Mouse (Mus musculus) lung, postnatal 4 days (tissue): ENCODE data around the gene Cd46.

Source experiments
- DNase-seq, 2 experiments: peaks; one replicate each; pipeline ENCODE4 v3.0.0; 2021

Cd46 gene

GRCm38 (mm10) chr1:195092220-195092720 lies at the start of gene Cd46:
TSS of gene Cd46 (minus strand) at chr1:195092249.
- peak; percentile 76 to 86 for DNase-seq

- no peak for DNase-seq
Measured at GRCm38 (mm10) chr1:195132070-195132469, 40.0 kb upstream of the Cd46 start.

GRCm38 (mm10) chr1:195131675-195132015 lies 39.6 kb upstream of the Cd46 start:
- DNase-seq = no peak

GRCm38 (mm10) chr1:195130953-195131674 lies 39.1 kb upstream of the Cd46 start, which contains the start of gene Cr1l:
TSS of gene Cr1l (minus strand) at chr1:195131586.
- peak; percentile 91 to 93 for DNase-seq

GRCm38 (mm10) chr1:195130479-195130878 lies 38.4 kb upstream of the Cd46 start:
- no peak for DNase-seq

DNA sequence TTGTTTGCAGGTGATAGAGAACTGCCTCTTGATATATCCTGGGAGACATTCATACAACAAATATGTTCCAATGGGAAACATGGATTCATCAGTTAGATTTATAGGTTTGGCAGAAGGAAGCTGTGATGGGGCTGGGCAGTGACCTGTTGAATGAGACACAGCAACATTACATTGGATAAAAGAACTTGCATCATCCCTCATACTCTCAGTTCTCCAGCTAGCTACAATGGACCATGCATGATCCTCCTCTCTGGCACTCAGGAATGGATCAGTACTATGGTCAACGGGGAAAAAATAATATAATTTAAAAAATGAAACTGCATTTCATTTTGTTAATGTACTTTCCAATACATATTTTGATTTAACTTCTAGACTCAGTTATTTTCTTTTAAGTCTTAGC lies 37.8 kb upstream of the Cd46 start:
- DNase-seq = no peak

GRCm38 (mm10) chr1:195114414-195114813 lies 22.4 kb upstream of the Cd46 start:
- no peak for DNase-seq

GRCm38 (mm10) chr1:195113621-195114020 lies 21.6 kb upstream of the Cd46 start:
- no peak for DNase-seq

DNA sequence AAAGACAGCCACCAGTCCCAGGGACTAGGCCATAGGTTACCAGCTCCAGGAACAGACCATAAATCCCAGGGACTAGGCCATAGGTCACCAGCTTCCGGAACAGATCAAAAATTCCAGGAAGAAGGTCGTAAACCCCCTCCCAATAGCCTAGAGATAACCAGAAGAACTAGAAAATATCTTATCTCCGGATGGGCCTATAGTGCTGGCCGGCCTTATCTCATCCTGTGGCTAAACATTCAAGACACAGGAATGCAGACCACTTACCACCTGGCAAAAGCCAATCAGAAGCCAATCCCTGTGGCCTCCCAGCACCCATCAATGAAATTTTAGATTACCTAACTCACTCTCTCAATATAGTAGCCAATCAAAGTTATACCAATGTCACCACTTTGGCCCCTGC lies 8.6 kb upstream of the Cd46 start:
- no peak for DNase-seq

- DNase-seq = no peak
Measured at GRCm38 (mm10) chr1:195098004-195098403, 6.0 kb upstream of the Cd46 start.

GRCm38 (mm10) chr1:195091699-195092219 lies 290 bp downstream of the Cd46 start:
- no peak for DNase-seq

GRCm38 (mm10) chr1:195082142-195082541 lies 9.9 kb downstream of the Cd46 start:
- no peak for DNase-seq

- peak in 1 of 2 experiments; percentile 43 for DNase-seq
Measured at GRCm38 (mm10) chr1:195040437-195040836, 51.6 kb downstream of the Cd46 start.

- no peak for DNase-seq
Measured at GRCm38 (mm10) chr1:195038386-195038785, 53.7 kb downstream of the Cd46 start.

DNA sequence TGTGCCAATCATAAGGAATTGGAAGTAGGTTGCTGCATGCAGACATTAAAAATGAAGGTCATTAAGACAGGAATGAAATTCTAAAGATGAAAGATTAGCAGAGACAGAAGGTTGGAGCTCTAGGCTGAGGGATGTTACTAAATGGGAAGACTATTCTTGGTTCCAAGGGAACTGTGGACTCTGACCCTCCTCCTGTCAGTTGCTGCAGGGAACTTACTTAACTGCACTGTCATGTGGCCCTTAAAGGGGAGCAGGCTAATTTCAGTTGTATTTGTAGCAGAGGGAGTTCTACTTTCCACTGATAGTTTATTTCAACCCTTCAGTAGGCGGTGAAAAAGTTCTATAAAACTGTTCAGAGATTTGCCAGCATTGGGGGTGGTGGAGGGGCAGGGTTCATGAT lies 54.1 kb downstream of the Cd46 start:
- no peak for DNase-seq

GRCm38 (mm10) chr1:195037483-195037882 lies 54.6 kb downstream of the Cd46 start:
- DNase-seq = no peak

DNA sequence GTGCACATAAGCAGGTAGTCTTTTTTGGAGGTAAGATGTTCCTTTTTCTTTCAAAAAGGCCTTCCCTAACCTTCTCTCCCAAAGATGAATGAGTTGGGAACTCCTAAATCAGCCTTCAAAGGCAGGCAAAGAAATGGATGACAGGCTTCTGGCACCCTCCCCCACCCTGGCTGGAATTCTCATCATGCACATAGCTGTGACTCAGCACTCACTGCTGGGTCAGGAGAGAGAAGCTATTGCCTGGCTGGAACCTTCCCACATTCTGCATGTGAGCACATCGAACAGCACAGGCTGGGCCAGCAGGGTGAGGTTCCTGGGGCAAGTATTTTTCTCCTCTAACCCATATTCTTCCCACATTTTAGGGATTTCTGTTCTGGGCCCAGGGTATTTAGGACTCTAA lies 58.1 kb downstream of the Cd46 start:
- DNase-seq = no peak

DNA sequence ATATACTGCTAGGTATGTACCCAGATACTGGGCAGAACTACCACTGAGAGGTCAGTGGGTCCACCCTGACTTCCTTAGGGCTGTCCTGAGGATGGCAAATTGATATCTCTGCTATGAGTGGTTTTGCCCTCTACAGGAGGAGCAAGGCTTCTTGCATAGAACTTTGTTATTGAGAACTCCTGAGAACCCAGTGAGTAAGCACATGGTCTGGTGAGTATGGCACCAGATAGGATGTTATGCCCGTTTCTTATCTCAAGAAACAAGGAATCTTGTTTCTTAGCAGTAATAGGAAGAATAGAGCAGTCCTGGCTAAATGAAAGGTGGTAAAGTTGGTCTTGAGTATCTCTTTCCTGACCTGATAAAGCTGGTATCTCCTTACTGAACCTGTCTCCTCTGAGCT lies 59.3 kb downstream of the Cd46 start:
- DNase-seq = no peak

DNA sequence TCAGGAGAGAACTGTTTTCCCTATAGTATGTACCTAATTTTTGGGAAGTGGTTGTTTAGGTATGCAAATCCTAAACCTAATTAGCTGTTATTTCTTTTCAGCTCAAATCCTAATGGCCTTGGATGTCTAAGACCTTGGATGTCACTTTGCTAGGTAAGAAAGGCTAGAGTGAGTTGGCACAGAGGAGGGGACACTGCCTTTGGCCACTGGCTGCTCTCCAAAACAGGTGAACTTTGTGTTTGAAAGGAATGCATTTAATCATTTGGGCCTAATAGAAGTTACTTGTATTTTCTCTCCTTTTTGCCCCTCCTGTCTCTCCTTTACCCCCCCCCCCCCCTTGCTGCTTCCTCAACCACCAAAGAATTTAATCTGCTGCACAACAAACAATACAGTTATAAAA lies 60.3 kb downstream of the Cd46 start:
- DNase-seq = no peak

- DNase-seq = no peak
Measured at GRCm38 (mm10) chr1:195027507-195027906, 64.5 kb downstream of the Cd46 start.

DNA sequence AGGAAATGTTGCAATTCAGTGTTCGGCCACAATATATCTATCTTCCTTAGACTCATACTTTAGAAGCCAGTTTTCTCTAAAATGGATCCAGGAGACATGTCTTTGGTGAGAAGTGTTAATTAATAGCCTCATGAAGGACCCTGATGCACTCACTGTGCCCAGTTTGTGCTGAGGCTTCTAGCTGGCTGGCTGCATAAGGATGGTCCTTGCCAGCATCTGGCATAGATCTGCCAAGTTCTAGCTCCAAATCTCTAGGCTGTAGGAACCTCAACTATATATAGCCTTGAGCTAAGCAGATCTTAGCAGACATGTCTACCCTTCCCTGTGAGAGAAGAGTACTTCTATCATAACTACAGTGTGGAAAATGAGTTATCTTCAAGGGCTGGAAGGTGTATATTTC lies 68.2 kb downstream of the Cd46 start:
- DNase-seq = no peak

GRCm38 (mm10) chr1:195021831-195022230 lies 70.2 kb downstream of the Cd46 start:
- no peak for DNase-seq

GRCm38 (mm10) chr1:195019062-195019600 lies 72.9 kb downstream of the Cd46 start:
- DNase-seq = no peak
